Mouse (Mus musculus) heart, adult 18-20 months (tissue): ENCODE measurements around the gene Hmgn3. TPM values are rescaled to one million over a fixed set of nuclear protein-coding genes. Genes with fewer than 3 reads are reported as not detected.
"Not testable (repeated sequence)": the region's sequence is repeated elsewhere in the genome, so short reads cannot be mapped to it uniquely, and the experiment has no call there.

Experiments used
- DNase-seq, 2 experiments: peaks; one replicate each; pipeline ENCODE4 v3.0.0; 2021 to 2022; ENCODE audit warnings: mixed read lengths in 1 of 2
- long read RNA-seq, 2 experiments: library from polyadenylated mRNA; stranded (forward); transcript quantifications; one replicate each; pipeline ENCODE4 v2.0.0; 2021
- total RNA-seq, 2 experiments: library from RNA; stranded (reverse); gene quantifications; 2 replicates each; pipeline ENCODE4 v1.2.3; 2021

The Hmgn3 gene
- 1 to 10 TPM; 7.6 to 8.2 TPM for total RNA-seq
- long read RNA-seq, experiment 1, partial matches to known transcripts, result 0 of 8 reads
- long read RNA-seq, experiment 1, other reads (novel, unspliced or antisense), result 1 of 8 reads
- long read RNA-seq, experiment 2, partial matches to known transcripts, result 2 of 8 reads
- long read RNA-seq, experiment 2, other reads (novel, unspliced or antisense), result 2 of 8 reads

DNA sequence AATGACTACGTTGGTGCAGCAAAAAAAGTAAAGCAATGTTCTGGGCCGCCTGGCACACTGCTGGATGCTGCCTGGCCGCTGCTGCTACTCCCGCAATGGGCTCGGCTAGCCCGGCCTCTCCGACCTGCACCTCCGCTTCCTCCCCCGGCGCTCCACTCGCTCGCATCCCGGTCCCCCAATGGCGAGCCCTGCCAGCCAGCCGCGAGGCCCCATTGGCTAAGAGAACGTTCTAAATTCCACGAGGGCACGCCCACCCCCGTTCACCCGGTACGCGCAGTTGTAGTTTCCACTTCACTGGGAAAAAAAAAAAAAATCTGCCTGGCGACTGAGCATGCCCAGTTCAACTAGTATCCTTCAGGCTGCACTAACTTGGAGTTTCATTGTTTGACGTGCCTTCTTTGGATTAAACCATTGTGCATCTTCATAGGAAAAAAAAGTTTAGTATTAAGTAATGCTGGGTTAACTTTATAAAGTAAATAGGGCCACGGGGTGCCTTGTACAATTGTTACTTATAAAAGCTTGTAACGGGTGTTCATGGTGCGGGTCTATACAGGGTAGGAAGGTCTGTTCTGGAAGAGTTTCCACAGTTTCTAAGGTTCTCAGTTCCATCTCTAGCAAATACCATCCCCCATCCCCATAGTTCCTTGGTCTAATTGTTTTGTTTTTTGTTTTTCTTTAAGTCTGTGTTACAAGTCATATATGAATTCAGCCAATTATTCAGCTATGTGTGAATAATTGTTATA, at the start of gene Hmgn3:
TSS of gene Hmgn3 (minus strand) at position 240 of the 743 bp plus-strand sequence.
- peak; percentile 86 to 93 for DNase-seq

DNA sequence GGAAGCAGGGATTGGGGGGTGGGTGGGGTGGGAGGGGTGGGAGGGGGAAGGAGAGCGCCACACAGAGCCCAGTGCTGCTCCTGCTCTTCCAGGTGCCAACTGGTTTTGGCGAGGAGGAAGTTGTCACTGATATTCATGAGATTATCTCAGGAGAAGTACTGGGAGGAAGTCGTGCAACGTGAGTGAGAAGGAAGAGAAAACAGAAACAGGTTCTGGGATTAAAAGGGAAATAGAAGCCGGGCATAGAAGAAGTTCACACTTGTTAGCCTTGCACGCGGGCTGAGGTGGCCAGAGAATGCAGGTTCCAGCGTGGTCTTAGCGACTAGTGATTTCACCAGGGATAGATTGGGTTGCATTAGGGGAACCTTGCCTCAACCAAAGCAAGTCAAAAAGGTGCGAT, 49.3 kb upstream of the Hmgn3 start:
- no peak for DNase-seq

DNA sequence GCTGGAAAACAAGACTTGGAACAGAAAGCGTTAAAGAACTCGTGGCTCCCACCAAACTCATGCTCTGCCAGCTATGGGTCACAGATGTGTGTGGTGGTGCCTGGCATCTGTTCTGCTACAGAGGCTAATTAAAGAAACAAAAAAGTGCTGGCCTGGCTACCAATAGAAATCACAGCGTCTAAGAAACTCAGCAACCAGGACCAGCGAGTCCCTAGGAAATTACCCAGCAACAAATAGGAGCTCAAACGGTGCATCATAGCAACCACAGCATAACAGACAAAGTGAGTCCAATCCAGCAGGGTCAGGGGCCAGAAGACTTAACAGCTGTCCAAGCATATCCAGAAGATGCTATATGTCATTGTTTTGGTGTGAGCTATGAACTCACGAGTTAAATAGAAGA, 48.5 kb upstream of the Hmgn3 start:
- DNase-seq, result no peak

DNA sequence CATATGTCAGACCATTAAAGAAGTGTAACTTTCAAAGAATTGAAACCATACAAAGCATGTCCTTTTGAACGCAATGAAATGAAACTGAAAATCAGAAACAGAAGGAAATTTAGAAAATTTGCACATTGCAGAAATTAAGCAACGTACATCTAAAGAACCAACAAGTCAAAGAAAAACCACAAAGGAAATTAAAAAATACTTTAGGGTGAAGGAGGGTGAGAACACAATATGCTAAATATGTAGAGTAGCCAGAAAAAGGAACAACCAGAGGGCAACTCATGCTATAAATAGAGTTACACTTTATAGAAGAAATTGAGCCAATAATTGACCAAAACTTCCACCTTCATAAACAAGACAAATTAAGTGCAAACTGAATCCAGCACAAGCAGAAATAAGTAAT, 41.3 kb upstream of the Hmgn3 start:
- no peak for DNase-seq

DNA sequence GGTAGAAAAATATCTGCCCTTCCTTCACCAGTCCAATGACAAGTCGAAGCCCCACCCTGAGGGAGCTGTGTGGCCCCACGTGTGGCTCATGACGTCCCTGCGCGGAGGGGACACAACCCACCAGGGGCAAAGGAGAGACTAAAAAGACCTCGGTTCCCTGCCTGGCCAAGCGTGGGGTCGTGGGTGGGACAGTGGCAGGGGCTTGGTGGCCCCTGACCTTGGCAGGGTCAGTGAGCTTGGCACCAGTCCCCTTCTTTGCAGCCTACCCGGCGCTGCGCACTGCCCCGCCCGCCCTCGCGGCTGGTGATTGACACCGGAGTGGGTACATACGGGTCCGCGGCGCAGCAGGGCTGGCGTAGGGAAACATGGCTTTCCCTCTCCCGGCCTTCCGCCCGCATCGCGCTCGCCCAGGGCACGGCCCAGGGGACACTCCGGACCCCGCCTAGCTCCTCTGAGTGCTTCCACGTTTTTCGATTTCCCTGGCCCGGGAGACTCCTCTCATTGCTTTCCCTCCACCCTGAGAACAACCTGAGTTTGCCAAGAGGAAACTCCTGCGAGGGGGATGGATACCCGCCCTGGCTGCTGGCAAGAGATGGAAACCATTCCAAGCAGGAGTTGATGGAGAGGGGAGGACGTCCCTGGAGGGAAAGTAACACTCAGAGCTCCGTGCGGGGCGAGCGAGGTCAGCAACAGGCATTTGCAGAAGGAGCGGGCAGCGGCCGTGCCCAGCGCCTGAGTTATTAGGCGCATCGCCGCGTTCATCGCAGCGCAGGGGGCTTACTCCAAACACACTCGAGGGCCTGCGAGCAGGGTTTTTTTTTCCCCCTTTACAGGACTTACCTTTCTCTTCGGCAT, 667 bp downstream of the Hmgn3 start:
- peak; percentile 55 to 61 for DNase-seq

DNA sequence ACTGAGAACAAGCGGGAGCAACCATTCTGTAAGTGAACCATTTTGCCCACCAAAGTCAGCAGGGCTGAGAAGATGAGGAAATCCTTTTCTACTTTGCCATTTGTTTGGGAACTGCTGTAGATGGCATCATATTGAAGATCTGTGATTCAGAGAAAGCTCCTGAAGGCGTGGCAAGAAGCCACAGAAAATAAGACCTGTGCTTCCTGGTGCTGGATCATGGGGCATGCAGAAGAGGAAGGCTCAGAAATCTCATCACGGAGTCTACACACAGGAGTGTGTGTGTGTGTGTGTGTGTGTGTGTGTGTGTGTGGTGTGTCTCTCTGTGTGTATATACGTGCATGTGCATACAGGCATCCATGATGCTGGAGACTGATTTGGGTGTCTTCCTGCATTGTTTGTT, 16.7 kb downstream of the Hmgn3 start:
- DNase-seq, result no peak

DNA sequence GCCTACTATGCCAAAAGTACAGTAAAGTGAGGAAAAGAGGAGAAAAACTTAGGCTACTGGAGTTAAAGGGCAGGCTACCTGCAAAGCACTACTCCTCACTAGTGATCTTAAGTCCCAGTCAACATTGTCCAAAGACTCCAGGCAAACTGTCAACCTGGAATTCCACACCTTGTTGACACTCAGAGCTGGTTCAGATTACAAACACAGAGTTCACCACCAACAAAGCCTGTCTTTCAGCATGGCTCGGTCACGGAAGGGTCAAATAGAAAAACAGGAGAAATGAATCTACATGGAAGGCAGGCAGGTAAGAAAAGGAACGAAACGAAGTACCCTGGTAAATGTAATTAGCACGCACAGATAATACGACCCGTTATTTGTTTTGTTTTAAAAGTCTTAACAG, 18.6 kb downstream of the Hmgn3 start:
- no peak for DNase-seq

- DNase-seq, result not testable (repeated sequence)
These were observed 20.0 kb downstream of the Hmgn3 start for GRCm38 (mm10) chr9:83126482-83126881.

DNA sequence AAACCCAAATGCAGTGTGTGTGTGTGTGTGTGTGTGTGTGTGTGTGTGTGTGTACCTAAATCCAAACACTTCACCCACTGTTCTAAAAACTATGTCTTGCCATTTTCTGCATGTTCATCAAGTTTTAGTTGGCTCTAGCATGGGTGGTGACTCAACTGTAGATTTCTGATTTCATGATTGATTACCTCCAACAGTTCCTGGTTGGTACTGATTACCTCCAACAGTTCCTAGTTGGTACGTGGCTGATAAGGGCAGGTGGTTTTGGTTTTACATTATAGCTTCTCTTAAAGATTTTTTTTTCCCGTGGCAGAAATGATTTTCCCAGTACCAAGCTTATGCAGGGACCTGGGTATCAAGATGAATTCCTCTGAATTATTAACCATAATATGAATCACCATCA, 27.3 kb downstream of the Hmgn3 start:
- no peak for DNase-seq

GRCm38 (mm10) chr9:83117486-83117885, 29.0 kb downstream of the Hmgn3 start:
- no peak for DNase-seq

DNA sequence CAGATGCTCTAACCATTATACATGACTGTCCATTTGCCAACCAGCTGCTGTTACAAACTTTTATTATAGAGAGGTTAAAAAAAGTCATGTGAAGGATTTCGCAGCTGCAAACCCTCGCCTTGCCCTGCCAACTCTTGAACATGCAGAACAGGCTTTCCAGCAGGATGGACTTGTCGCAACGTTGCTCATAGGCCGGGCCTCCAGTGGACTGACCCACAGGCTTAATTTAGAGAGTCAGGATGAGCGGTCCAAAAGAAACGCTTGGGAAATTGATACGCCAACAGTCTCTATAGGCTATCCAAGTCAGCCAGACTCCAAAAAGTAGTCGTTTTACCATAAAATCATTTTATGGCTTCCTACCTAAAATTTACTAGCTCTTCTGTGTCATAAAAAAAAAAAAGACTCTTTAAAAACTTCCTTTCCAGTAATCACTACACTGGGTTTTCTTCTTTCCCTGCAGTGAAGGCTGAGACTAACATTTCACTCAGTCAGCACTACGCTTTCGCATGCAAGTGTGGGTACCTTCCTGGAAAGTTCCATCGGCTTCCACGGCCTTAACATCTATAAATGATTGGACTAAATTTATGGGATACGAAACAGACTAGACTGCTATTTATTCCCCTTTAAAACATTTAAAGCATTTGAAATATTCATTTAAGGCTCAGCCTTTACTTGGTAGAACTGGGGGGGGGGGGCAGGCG, 29.6 kb downstream of the Hmgn3 start:
- DNase-seq, result no peak

DNA sequence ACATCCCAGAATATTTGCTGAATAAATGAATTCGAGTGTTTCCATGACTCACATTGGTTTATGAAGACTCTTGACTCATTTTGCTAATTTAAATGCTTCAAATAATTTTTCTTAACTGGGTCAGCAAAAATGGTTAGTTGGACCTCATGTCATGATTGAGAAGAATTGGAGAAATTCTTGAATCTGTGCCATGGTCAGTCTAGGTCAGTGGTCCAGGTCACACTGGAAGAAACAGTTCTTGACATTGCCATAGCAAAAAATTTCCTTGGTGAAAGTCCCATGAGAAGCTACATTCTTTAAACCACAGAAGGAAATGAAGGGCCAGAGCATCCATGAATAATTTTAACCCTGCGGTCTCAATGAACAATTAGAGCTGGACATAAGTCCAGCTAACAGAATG, 30.8 kb downstream of the Hmgn3 start:
- no peak for DNase-seq

DNA sequence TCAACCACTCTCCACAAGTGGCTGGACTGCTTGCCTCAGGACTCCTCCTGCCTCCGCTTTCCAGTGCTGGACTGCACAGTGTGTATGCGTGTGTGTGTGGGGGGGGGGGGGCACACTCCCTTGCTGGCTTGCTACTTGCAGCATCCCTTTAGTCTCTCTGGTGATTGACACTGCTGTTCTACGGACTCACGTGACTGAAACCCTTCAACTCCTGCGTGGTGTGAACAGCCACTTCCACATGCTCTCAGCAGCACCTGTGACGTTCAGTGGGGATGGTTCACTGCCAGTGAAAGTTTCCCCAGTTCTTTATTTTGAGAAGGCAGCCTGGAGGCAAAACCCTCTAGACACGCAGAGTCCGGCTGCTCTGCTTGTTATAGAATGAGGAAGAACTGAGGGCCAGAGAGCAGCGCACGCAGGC, 32.7 kb downstream of the Hmgn3 start:
- DNase-seq, result no peak

DNA sequence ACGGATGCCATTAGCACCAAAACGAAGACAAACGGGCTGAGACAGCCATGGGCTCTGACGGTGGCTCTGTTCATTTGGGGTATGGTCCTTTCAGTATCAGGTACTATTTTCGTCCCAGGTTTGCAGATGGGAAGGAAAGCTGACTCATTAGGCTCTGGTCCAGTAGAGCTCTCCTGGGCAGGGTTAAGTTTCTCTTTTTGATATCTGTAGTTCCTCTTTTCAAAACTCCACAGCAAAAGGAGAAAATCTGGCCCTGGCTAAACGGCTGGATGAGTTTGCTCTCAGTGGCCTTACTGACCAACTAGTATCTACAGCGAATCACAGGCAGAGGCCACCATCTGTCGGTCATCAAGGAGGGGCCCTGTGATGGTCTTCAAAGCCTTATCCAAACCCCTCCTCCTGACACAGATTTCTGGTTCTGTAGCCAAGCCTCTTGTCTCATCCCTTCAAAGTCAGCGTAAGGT, 34.1 kb downstream of the Hmgn3 start:
- peak in 1 of 2 experiments; percentile 18 for DNase-seq

GRCm38 (mm10) chr9:83111789-83112188, 34.7 kb downstream of the Hmgn3 start:
- DNase-seq, result no peak

- no peak for DNase-seq
These were observed 35.3 kb downstream of the Hmgn3 start for GRCm38 (mm10) chr9:83111117-83111686.

DNA sequence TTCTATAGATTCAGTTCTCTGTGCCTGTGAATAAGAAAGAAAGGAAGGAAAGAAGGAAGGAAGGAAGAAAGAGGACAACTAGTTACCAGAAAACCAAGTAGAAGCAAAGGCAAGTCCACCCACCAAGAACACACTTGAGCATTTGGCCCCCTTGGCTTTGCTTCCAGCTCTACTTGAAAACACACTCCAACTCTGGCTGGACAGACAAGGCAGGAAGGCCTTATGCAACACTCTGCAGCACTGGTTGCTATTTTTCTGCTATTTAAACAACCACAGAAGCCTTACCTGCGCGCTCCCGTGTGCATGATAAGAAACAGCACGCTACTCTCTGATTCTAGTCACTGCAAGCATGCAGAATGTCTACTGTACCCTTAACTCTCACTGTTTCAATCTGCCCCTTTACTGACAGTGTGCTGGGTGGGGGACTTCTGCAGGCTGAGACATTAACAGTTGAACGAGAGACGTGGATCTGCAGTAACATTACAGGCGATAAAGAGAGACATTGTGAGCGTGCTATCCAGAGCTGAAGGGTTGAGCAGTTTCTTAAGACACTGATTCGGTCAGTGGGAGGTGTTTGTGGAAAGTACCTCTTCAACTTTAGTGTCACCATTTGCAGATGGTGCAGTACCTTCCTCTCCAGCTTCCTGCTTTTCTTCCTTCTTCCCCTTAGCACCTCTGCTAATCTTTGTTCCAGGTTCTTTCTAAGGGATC, 35.9 kb downstream of the Hmgn3 start:
- DNase-seq, result no peak

GRCm38 (mm10) chr9:83109705-83110104, 36.8 kb downstream of the Hmgn3 start:
- no peak for DNase-seq

GRCm38 (mm10) chr9:83108821-83109220, 37.7 kb downstream of the Hmgn3 start:
- DNase-seq, result no peak

DNA sequence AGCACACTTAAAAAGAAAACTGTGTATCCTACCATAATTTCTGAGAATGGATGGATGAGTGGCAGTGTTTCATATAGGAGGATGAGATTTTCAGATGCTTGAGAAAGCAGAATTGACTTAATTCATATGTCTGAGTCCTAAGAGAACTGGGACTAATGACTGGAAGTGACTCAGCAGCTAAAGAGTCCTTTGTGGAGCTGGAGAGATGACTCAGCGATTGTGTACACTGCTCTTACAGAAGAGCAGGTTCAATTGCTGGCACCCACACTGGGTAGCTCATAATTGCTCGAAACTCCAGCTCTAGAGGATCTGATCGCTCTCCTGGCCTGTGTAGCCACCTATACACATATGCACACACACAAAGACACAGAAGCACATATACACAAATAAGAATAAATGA, 42.7 kb downstream of the Hmgn3 start:
- no peak for DNase-seq

DNA sequence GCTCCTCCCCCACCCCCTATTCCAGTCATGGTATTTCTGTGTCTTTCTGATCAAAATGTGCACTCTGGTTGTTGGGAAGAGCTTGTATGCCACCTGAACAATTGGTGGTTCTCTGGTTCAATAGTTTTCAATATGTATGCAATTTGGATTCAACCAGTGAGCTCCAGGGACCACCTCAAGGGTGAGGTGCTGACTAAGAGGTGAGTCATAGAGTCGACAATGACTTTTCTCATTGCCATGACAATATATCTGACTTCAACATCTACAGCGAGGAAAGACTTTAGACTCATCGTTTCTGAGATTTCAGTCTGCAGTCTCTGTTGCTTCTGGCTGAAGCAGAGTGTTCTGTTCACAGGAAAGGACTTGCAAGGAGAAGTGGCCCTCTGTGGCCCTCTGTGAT, 44.8 kb downstream of the Hmgn3 start:
- DNase-seq, result no peak
